Mouse (Mus musculus) E14TG2a.4 (cell line): ENCODE measurements at regions not wholly inside any gene's neighbourhood (a gene's known extent, or its start where the extent isn't known, plus 50 kb on each side); places are given as distances from the start of the nearest gene placed in this dataset.

Experiments
- H3K27me3 ChIP-seq: 2 replicates; pipeline ENCODE4 v1.6.1; 2014; ENCODE audit warnings: low read length, control low read depth; ENCODE audit not compliant: insufficient read depth
- H3K36me3 ChIP-seq: 2 replicates; pipeline ENCODE4 v1.6.1; 2014; ENCODE audit warnings: low read length, control low read depth; ENCODE audit not compliant: insufficient read depth
- H3K4me1 ChIP-seq: replicated peaks from 2 replicates; pipeline ENCODE4 v1.6.1; 2014; ENCODE audit warnings: low read depth, low read length, control low read depth
- H3K4me3 ChIP-seq: replicated peaks from 2 replicates; pipeline ENCODE4 v1.5.1; 2014; ENCODE audit warnings: mild to moderate bottlenecking, low read length
- H3K9me3 ChIP-seq: 2 replicates; pipeline ENCODE4 v1.6.1; 2014; ENCODE audit warnings: low read length, control low read depth
- CTCF ChIP-seq: conservative IDR thresholded peaks from 2 replicates; pipeline ENCODE4 v1.5.1; 2014; ENCODE audit warnings: low read length
- NANOG ChIP-seq: IDR thresholded peaks from 2 replicates; pipeline ENCODE4 v1.6.1; 2014; ENCODE audit warnings: borderline replicate concordance, low read length, mixed read lengths
- POU5F1 ChIP-seq: IDR thresholded peaks from 2 replicates; pipeline ENCODE4 v1.6.1; 2014; ENCODE audit warnings: low read length, borderline replicate concordance

DNA sequence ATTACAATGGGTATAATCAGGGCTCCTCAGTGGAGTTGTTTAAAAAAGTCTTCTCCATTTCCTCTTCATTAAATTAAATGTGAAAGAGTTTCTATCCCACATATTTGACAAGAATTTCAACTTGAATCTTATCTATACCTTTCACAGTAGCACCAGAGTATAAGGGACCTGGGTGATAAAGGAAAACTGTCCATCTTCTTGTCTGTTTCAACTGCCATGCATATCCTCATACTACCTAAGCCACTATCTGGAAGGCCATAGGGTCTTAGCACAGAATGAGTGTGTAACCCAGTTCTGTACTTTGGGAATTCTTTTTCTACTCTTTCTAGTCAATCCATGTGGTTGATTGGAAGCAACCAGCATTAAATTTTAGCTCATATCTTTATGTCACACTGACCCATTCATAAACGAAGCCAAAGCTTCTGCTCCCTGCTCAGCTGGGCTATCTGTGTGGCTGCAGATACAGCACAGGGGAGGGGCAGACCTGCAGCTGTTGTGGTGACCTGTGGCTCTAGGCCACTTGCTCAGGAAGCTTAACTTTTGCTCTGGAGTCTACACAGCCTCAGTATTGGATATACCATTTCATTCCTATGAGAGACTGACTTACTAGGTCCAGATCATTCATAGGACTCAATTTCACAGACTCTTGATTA is 75.8 kb upstream of the Pgr start:
- Histone ChIP-seq H3K36me3 (no peaks in the 10 kb centered on the region), H3K27me3 (no peaks in the 10 kb centered on the region), H3K9me3 (no peaks in the 10 kb centered on the region), H3K4me3 (no peak overlapping the region), H3K4me1 (no peaks in the 10 kb centered on the region)
- no peak for TF ChIP-seq NANOG
- no peak for TF ChIP-seq CTCF
- TF ChIP-seq POU5F1, result no peak

DNA sequence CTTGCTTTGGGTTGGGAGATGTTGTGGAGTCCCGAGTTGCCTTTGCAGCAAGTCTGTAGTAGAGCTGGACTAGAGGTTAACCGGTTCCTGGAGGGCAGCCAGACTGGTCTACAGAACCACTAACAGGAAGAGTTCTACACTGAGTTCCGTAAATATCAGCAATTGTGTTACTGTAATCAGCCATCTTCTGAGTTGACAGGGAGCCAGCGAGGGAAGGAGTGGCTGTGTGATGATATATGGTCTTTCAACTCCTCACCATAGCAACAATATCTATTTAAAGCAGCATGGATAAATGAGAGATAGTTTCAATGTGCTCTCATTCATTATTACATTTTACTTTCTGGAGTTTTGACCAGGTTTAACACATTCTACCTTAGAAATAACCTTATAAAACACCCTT is 67.5 kb upstream of the Pgr start:
- Histone ChIP-seq H3K4me3 (no peak overlapping the region), H3K9me3 (no peaks in the 10 kb centered on the region), H3K27me3 (no peaks in the 10 kb centered on the region), H3K36me3 (no peaks in the 10 kb centered on the region), H3K4me1 (no peaks in the 10 kb centered on the region)
- TF ChIP-seq NANOG (no peak), POU5F1 (no peak), CTCF (no peak)

DNA sequence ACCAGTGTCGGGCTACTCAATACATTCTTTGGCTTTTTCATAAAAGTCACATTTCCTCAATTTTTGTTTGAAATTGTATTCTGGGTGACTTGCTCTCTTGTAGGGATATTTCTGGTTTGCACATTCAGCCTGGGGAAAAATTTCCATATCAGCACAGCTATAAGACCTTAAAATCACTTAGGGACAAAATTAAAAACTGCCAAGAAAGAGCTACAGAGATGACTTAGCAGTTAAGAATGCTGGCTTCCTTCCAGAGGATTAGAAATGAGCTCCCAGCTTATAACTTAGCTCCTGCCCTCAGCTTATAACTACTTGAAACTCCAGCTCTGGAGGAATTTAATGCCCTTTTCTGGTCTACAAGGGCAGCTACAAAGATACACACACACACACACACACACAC is 62.6 kb upstream of the Pgr start:
- H3K9me3 ChIP-seq, result no peaks in the 10 kb centered on the region

DNA sequence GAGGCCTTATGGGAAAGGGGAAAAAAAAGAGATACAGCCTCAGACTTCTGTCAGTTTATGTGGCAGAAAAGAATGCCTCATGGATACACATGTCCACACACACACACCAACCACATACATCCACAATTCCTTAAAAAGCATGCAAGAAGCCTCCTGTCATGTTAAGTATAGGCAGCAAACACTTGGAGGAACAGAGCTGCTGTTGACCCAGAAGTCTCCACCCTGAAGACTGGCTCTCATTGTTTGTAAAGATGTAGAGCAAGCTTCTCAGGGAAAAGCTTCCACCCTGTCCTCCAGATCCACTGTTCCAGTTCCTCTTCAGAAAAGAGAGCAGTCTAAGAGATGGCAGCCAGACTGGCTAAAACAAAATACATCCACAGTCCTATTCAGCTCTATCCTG is 61.3 kb upstream of the Pgr start:
- Histone ChIP-seq H3K27me3 (no peaks in the 10 kb centered on the region), H3K4me1 (no peaks in the 10 kb centered on the region), H3K4me3 (no peak overlapping the region), H3K36me3 (no peaks in the 10 kb centered on the region), H3K9me3 (no peaks in the 10 kb centered on the region)
- TF ChIP-seq NANOG, result no peak

More for the DNA sequence above, 62.6 kb upstream of the Pgr start:
- no peak overlapping the region for H3K4me3 ChIP-seq
- H3K4me1 ChIP-seq, result no peaks in the 10 kb centered on the region
- no peaks in the 10 kb centered on the region for H3K27me3 ChIP-seq
- no peak for TF ChIP-seq CTCF
- no peaks in the 10 kb centered on the region for H3K36me3 ChIP-seq

DNA sequence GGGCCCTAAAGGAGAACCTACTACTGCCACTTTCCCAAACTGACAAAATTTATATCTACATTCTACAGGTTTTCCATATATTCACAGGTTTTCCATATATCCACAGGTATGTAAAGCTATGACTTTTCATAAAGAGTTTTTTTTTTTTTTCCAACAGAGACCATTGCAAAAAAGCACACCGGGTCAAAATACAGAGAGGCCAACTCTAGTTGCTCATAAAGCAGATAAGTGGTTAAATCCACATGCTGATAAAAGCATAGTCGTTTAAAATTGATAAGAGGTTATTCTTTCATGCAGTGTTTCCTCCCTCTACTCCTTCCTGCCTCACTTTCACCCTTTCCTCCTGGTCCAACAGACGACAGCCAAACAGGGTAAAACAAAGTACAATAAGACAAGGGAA is 60.7 kb upstream of the Pgr start:
- Histone ChIP-seq H3K4me3 (no peak overlapping the region), H3K9me3 (no peaks in the 10 kb centered on the region), H3K27me3 (no peaks in the 10 kb centered on the region), H3K4me1 (no peaks in the 10 kb centered on the region), H3K36me3 (no peaks in the 10 kb centered on the region)
- TF ChIP-seq NANOG (no peak), CTCF (no peak), POU5F1 (no peak)
